Mouse (Mus musculus) cerebellum, adult 2 months (tissue): ENCODE results near the gene Fxyd6.

Source experiments
- CTCF ChIP-seq: fragments of 200-500 bp; IDR thresholded peaks from 2 replicates; pipeline ENCODE4 v1.5.1; 2011; ENCODE audit warnings: low read depth, mild to moderate bottlenecking, control low read depth, low read length, moderate library complexity, borderline replicate concordance; ENCODE audit not compliant: insufficient read depth
- POLR2A ChIP-seq: fragments of 200-500 bp; IDR thresholded peaks from 2 replicates; pipeline ENCODE4 v1.6.1; 2011; ENCODE audit warnings: low read length, control low read depth, borderline replicate concordance; ENCODE audit not compliant: insufficient read depth

DNA sequence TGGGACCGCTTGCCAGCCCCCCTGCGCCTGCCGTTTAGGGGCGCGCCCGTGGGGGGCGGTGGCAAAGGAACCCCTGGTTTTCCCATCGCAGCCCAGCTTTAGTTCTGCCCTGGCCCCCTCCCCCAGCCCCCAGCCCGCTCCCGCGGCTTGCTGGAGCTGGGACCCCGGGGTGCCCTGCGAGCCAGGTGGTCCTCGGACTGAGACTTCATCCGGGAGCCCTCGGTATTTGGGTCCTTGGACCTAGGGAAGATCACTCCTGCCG lies 60.6 kb downstream of the Fxyd6 start:
- TF ChIP-seq POLR2A (no peak), CTCF (no peak)
